Mouse (Mus musculus) bone marrow, adult 2 months (tissue): ENCODE measurements at regions not wholly inside any gene's neighbourhood (a gene's known extent, or its start where the extent isn't known, plus 50 kb on each side); places are given as distances from the start of the nearest gene placed in this dataset.

Experiments
- CTCF ChIP-seq: fragments of 200-500 bp; IDR thresholded peaks from 2 replicates; pipeline ENCODE4 v1.5.1; 2011; ENCODE audit warnings: low read length, control low read depth; ENCODE audit not compliant: control insufficient read depth, insufficient read depth
- POLR2A ChIP-seq: fragments of 200-500 bp; IDR thresholded peaks from 2 replicates; pipeline ENCODE4 v1.6.1; 2011; ENCODE audit warnings: low read depth, mild to moderate bottlenecking, control low read depth, low read length, borderline replicate concordance; ENCODE audit not compliant: control insufficient read depth

GRCm38 (mm10) chrX:166783377-166783776 lies 197.9 kb upstream of the Egfl6 start:
- TF ChIP-seq CTCF (no peak), POLR2A (no peak)
